Mouse (Mus musculus) MN1 (cell line): ENCODE measurements around the gene Phf13.

Experiments used
- DNase-seq: peaks from one replicate; pipeline ENCODE4 v3.0.0-alpha.2; 2016; ENCODE audit warnings: low spot score

Gene Phf13

GRCm38 (mm10) chr4:152013036-152013813, 17.2 kb upstream of the Phf13 start:
- DNase-seq: no peak

DNA sequence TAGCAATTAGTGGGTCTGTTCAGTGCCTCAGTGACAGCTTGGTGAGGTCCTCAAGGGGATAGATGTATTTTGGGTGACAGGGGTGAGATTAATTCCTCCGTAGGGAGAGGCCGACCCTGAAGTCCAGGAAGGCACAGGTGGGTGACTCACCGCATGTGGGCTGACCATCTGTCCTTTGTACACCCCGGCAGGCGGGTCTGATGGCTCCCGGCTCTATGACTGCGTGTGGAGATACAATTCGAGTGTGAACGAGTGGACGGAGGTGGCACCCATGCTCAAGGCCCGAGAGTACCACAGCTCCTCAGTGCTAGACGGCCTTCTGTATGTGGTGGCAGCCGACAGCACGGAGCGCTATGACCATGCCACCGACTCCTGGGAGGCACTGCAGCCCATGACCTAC, 16.1 kb upstream of the Phf13 start:
- DNase-seq: no peak

GRCm38 (mm10) chr4:152011171-152011760, 15.2 kb upstream of the Phf13 start:
- no peak for DNase-seq

DNA sequence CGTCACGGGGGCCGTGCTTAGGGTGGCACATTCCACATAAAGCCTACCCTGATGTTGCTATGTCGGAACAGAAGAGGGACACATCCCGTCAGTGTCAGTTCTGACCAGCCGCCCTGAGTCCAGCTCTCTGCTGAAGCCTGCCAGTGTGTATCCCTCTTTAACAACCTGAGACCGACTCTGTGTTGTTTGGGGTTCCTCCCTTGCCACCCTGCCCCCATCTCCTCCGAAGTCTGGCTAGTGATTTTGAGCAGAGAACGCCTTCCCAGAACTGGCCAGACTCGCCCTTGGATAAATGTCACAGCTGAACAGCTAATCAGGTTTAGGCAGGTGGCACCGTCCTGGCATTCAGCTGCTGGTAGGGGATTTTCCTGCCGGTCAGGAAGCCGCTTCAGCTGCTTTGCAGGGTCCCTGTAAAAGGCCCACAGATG, 14.7 kb upstream of the Phf13 start:
- DNase-seq: no peak

DNA sequence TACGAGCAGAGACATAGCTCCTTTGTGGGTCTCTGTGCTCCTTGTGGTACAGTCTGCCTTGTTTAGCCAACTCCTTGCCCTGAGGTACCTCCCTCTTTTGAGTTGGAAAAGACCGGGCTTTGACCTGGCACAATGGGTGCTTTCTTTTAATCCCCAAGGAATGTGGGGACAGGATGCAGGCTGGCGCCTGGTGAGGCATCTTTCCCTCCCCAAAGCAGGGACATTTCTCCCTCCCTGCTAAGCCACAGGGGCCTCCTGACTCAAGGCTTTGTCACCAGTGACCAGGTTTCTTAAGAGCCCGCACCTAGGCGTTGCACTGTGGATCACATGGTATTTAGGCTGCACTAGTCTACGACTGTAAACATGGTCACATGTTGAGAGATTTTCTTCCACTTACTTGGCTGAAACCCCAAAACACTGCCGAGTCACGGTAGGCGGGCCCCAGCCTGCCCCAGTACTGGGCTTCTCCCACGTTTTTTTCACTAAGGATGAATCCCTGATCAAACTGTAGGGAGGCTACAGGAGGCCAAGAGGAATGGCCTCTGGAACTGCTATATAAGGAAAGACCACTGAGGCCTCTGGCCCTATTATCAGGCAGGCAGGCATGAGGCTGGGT, 14.1 kb upstream of the Phf13 start:
- DNase-seq: peak; percentile 50

DNA sequence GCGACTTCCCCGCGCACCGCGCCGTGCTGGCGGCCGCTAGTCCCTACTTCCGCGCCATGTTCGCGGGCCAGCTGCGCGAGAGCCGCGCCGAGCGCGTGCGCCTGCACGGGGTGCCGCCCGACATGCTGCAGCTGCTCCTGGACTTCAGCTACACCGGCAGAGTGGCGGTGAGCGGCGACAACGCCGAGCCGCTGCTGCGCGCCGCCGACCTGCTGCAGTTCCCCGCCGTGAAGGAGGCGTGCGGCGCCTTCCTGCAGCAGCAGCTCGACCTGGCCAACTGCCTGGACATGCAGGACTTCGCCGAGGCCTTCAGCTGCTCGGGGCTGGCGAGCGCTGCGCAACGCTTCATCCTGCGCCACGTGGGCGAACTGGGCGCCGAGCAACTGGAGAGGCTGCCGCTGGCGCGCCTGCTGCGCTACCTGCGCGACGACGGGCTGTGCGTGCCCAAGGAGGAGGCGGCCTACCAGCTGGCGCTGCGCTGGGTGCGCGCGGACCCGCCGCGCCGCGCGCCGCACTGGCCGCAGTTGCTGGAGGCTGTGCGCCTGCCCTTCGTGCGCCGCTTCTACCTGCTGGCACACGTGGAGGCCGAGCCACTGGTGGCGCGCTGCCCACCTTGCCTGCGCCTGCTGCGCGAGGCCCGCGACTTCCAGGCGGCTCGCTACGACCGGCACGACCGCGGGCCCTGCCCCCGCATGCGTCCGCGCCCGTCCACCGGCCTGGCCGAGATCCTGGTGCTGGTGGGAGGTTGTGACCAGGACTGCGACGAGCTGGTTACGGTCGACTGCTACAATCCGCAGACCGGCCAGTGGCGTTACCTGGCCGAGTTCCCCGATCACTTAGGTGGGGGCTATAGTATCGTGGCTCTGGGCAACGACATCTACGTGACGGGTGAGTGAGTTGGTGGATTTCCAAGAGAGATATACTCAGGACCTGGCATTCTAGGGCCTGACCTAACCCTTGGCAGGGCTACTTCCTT, 13.3 kb upstream of the Phf13 start:
- peak; percentile 66 for DNase-seq

DNA sequence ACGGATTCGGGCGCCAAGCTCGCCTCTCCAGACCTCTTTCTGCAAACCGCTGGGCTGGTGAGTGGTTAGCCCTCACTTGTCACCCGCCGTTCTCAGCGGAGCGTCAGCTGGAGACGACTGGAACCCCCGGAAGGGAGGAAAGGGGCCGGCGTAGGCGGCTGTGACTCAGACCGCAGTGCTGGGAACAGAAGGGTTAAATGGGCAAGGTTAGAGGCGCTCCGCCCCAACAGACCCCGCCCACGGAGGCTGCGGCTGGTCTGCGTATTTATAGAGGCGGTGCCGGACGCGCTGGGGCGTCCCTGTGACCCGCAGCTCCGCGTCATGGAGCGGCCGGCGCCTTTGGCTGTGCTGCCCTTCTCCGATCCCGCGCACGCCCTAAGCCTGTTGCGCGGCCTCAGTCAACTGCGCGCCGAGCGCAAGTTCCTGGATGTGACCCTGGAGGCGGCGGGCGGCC, 12.6 kb upstream of the Phf13 start, which contains the start of gene Klhl21:
Gene Klhl21 (plus strand): TSS at position 182 of the 454 bp plus-strand sequence.
- DNase-seq: peak; percentile 94

DNA sequence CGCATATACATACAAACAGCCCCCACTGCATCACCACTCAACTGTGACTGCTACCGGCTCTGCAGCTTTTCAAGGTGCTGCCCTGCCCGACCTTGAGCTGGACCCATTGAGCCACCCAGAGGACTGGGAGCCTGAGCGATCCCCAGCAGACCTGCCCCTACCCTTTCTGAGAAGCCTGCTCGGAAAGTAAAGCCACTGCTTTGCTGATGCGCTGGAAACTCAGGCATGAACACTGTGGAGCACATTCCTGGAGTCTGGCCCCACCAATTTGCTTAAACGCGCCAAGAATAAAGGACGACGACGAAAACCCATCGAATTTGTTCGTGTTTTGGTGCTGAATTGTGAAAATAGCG, 12.1 kb upstream of the Phf13 start:
- no peak for DNase-seq

- peak; percentile 62 for DNase-seq
These were observed 11.6 kb upstream of the Phf13 start for GRCm38 (mm10) chr4:152007481-152008147.

DNA sequence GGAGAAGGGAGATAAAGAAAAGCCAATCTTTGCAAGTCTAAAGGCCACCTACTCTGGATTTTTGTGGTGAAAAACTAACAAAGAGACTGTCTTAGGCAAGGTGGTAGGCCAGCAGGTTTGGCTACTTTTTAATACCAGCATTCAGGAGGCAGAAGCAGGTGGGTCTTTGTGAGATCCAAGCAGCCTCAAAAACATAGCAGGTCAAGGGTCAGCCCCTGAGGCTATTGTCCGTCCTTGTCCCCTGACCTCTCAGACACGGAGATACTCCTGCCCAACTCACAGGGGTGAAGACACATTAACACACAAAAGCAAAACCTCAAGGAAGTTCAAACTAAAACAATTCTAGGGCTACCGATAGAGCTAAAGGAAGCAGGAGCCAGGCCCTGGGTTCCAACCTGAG, 10.8 kb upstream of the Phf13 start:
- DNase-seq: no peak

GRCm38 (mm10) chr4:152006137-152006536, 10.1 kb upstream of the Phf13 start:
- no peak for DNase-seq

GRCm38 (mm10) chr4:152002063-152002462, 6.0 kb upstream of the Phf13 start:
- no peak for DNase-seq

DNA sequence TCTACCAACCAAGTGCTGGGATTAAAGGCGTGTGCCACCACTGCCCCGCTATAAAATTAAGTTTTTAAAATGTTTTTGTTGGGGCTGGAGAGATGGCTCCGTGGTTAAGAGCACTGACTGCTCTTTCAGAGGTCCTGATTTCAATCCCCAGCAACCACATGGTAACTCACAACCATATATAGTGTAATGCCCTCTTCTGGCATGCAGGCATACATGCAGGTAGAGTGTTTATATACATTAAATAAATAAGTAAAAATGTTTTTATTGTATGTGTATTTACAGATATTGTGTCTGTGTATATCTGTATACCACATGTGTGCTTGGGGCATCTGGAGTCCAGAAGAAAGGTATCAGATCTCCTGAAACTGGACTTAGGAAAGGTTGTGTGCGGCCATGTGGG, 5.3 kb upstream of the Phf13 start:
- DNase-seq: no peak

- peak; percentile 47 for DNase-seq
These were observed 4.8 kb upstream of the Phf13 start for GRCm38 (mm10) chr4:152000906-152001305.

GRCm38 (mm10) chr4:151999481-151999880, 3.4 kb upstream of the Phf13 start:
- DNase-seq: no peak

- DNase-seq: no peak
These were observed 1.6 kb upstream of the Phf13 start for GRCm38 (mm10) chr4:151997701-151998100.

- DNase-seq: no peak
These were observed 829 bp upstream of the Phf13 start for GRCm38 (mm10) chr4:151996951-151997222.

DNA sequence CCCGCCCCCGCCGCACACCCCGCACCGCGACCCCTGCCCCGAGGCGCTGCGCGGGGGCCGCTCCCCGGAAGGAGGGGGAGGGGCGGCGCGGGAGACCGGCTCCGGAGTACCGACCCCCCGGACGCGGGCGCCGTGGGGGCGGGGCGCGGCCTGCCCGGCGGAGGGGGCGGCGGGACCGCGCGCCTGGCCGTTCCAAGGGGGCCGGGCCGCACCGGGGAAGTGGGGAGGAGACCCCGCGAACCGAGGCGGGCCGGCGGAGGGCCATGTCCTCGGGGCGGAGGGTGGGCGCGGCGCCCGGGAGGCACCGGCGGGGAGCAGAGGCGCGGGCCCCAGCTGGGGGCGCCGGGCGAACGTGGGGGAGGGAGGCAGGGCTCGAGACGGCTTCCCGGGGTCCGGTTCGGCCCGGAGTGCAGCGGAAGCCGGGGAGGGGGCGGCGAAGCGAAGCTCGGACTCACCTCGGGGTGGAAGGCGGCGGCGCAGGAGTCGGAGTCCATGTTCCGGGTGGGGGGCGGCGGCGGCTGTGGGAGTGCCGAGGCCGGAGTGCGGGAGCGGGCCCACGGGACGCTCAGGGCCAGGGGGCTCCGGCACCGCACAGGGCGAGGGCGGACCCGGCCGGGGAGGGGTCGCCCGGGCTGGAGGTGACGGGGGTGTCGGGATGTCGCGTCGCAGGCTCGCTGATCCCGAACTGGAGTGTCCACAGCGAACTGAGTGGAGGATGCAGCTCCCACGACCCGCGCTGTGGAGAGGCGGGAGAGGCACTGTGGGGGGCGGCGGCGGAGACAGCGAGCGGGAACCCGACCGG, 486 bp downstream of the Phf13 start:
- no peak for DNase-seq

- DNase-seq: no peak
These were observed 1.6 kb downstream of the Phf13 start for GRCm38 (mm10) chr4:151994228-151995171.

DNA sequence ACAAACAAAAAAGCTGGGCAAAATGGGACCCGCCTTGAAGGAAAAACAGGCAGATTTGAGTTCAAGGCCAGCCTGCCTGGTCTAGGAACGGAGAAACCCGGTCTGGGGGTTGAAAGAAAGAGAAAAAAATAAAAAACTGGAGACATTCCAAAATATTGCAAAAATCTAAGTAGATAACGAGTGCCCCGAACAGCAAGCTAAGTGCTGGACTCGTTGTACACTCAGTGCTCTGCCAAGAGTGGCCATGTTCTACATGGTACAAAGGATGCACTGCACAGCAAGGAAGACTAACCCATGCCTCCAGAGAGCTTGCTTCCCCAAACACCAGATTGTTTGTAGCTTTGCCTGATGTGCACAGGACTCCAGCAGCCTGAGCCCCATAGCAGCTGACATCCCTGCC, 3.0 kb downstream of the Phf13 start:
- no peak for DNase-seq
